Mouse (Mus musculus): ENCODE measurements around the gene Wdr90. TPM values are rescaled to one million over a fixed set of nuclear protein-coding genes. Genes with fewer than 3 reads are reported as not detected.

Wdr90 gene
- polyA plus RNA-seq, 1 experiment = not detected

DNA sequence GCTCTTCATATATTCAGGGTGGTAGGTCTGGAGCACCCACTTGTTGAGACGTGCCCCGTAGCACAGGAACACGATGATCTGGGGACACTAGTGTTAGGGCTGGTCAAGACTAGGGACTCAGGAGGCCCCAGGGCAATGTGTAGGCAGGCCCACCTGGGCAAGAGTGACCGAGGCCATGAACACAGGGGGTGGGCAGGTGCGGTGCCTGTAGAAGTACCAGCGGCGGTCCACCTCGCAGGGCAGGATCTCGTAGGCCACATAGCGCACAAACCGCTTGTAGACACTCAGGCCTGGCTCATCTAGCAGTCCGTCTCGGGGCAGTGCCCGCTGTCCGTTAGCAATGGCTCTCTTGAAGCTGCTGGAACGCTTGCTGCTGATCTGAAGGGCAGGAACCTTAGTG is 25.5 kb downstream of the Wdr90 start:
- whole genome bisulfite sequencing = 89% methylated on average over 16 of the region's 16 CpGs
- no peak for TF ChIP-seq POLR2A (IDR thresholded peaks at IDR 0.05; ENCODE audit: insufficient read depth, low read depth, low read length)
- no peak for TF ChIP-seq CTCF (IDR thresholded peaks at IDR 0.05; ENCODE audit: insufficient read depth, low read depth, low read length)
- Histone ChIP-seq H3K27ac (ENCODE audit: insufficient read depth, low read depth, low read length) (peak overlapping the region; percentile 74; the same call in 1 of the 2 replicates), H3K4me3 (ENCODE audit: insufficient read depth, low read depth, low read length) (peak overlapping the region; percentile 58), H3K4me1 (ENCODE audit: control insufficient read depth, insufficient read depth, low read length) (peaks cover 60% of the 10 kb centered on the region)

DNA sequence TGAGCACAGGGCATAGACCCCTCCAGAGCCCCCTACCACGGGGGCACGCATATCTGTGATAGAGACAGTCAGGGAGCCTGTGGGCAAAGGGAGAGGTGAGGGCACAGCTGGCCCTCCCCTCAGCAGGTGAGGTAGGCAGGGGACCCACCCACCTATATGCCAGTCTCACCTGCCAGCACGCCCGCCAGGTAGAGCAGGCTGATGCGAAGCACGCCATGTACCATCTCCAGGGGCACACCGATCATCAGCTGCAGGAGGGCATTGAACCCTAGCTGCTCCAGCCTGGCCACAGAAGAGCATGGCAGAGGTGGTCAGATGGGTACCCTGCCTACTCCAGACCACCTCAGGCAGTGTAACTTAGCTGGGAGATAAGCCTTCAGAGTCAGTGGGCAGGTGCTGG is 26.0 kb downstream of the Wdr90 start:
- H3K27ac ChIP-seq (ENCODE audit: insufficient read depth, low read depth, low read length) = no peak overlapping the region
- WGBS = 97% methylated on average over 7 of the region's 7 CpGs
- TF ChIP-seq CTCF (IDR thresholded peaks at IDR 0.05; ENCODE audit: insufficient read depth, low read depth, low read length) (no peak), POLR2A (IDR thresholded peaks at IDR 0.05; ENCODE audit: insufficient read depth, low read depth, low read length) (no peak)
- peaks cover 65% of the 10 kb centered on the region for H3K4me1 ChIP-seq (ENCODE audit: control insufficient read depth, insufficient read depth, low read length)
- H3K4me3 ChIP-seq (ENCODE audit: insufficient read depth, low read depth, low read length) = peak overlapping the region; percentile 81; the same call in 1 of the 2 replicates

DNA sequence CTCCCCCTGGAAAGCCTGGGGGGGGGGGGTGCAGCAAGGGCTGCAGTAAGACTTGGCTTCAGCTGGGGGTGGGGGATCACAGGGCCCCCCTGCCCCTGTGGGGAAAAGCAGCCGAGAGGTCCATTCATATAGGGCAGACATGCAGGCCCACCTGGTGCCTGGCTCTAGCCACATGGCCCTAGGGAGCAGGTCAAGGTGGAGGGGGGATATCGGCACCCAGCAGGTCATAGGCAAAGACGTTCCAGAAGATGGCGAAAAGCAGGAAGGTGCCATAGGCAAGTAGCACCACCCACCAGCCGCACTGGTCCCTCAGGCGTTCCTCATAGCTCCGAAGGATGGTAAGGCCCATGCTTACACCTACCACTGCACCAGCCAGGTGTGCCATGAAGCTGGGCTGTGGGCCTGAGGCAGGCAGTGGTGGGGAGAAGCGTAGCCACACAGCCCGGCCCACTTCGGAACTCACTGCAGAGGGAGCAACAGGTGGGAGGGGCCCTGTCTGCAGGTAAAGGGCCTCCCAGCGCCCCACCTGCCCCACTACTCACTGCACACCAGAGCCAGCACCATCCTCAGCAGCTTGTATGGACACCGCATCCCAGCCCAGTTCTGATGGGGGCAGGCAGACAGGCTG is 26.6 kb downstream of the Wdr90 start:
- Histone ChIP-seq H3K4me1 (ENCODE audit: control insufficient read depth, insufficient read depth, low read length) (peaks cover 67% of the 10 kb centered on the region), H3K27ac (ENCODE audit: insufficient read depth, low read depth, low read length) (no peak overlapping the region), H3K4me3 (ENCODE audit: insufficient read depth, low read depth, low read length) (peak overlapping the region; percentile 81)
- TF ChIP-seq CTCF (IDR thresholded peaks at IDR 0.05; ENCODE audit: insufficient read depth, low read depth, low read length) (no peak), POLR2A (IDR thresholded peaks at IDR 0.05; ENCODE audit: insufficient read depth, low read depth, low read length) (no peak)
- 80% methylated on average over 12 of the region's 12 CpGs for WGBS

DNA sequence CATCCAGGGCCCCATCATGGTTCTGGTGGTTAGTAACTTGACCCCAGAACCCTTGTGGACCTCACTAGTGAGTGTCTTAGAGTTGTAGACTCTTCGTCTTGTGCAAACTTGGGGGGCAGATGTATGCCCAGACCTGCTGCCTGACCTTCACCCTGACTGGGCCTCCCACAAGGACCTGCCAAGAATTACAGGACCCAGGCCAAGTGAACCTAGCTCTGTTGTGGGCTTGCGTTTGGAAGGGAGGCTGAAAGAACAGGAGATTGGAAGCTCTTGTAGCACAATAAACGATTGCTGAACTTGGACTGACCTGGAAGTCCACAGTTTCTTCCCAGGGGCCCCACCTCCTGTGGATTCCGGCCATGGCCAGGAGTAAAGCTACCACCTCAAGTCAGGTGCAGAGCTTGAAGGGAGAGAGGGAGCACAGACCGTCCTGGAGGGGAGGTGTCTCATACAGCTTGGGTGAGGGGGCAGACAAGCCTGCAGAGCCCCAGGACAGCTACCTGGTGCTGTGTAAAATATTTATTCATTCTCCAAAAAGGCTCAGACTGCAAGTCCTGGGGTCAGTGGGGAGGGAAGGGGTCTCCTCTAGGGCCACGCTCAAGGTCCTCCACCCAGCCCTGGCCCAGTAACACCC is 27.2 kb downstream of the Wdr90 start:
- WGBS = 26% methylated on average over 6 of the region's 6 CpGs
- TF ChIP-seq POLR2A (IDR thresholded peaks at IDR 0.05; ENCODE audit: insufficient read depth, low read depth, low read length) = no peak
- H3K27ac ChIP-seq (ENCODE audit: insufficient read depth, low read depth, low read length) = peak overlapping the region; percentile 97
- H3K4me3 ChIP-seq (ENCODE audit: insufficient read depth, low read depth, low read length) = peak overlapping the region; percentile 81
- peaks cover 69% of the 10 kb centered on the region for H3K4me1 ChIP-seq (ENCODE audit: control insufficient read depth, insufficient read depth, low read length)

DNA sequence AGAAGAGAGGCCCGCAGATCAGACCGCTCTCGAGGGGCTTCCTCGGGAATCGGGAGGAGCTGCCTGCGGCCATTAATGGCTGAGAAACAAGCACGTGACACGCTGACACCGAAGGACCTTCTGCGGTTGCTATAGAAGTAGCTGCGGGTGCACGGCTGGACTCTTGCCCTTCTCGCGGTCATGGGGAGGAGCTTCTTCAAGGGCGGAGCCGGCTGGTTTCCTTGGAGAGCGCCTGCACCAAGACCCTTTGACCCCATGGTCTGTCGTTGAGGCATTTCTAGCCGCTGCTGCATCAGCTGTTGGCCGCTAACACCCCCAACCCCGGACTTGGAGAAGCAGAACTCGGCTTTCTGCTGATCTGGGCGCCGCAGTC is 28.0 kb downstream of the Wdr90 start, which contains the start of gene Stub1:
Stub1 (minus strand) TSS at position 114 of the 373 bp plus-strand sequence.
- peak within 1 kb of the TSS; percentile 81 for H3K4me3 ChIP-seq (ENCODE audit: insufficient read depth, low read depth, low read length)
- H3K27ac ChIP-seq (ENCODE audit: insufficient read depth, low read depth, low read length) = peak within 1 kb of the TSS; percentile 97
- under 1% methylated on average over 24 of the region's 24 CpGs for WGBS
- no peak for TF ChIP-seq CTCF (IDR thresholded peaks at IDR 0.05; ENCODE audit: insufficient read depth, low read depth, low read length)
- TF ChIP-seq POLR2A (IDR thresholded peaks at IDR 0.05; ENCODE audit: insufficient read depth, low read depth, low read length) = no peak
- peaks cover 70% of the 10 kb centered on the region for H3K4me1 ChIP-seq (ENCODE audit: control insufficient read depth, insufficient read depth, low read length)

DNA sequence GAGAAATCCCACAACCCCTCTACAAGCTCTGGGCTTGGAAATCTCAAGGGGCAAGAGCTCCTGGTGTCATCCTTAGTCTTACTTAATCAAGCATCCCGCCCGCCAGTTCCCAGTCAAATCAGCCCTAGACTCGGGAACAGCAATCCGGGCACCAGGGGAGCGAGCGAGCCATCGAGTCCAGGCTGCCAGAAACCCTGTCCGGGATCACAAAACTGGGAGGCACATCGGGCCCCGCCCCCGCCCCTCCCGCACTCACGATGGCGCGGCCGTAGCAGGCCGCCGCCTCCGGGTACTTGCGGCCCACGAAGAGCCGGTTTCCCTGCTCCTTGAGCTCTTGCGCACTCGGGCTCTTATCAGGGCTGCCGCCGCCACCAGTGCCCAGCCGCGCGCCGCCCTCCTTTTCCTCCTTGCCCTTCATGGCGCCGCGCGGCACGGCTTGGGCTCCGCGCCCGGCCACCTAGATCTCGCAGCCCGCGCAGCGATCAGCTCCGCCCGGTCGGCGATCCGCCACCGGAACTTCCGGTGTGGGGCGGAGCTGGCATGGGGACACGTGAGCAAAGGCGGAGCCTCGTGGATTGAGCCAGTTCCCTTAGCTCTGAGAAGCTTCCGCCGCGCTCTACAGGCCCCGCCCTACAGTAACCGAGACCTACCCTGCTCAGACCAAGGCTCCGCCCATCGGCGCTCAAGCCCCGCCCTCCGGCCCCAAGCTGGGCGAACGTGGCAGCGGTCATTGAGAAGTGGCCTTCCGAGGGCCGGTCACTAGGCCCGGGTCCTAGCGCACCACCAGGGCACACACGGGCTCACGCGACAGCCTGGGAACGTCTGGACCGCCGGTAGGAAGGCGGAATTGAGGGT is 28.6 kb downstream of the Wdr90 start:
- H3K4me1 ChIP-seq (ENCODE audit: control insufficient read depth, insufficient read depth, low read length) = peaks cover 70% of the 10 kb centered on the region
- peak overlapping the region; percentile 97 for H3K27ac ChIP-seq (ENCODE audit: insufficient read depth, low read depth, low read length)
- TF ChIP-seq POLR2A (IDR thresholded peaks at IDR 0.05; ENCODE audit: insufficient read depth, low read depth, low read length) = peak; percentile 89
- no peak for TF ChIP-seq CTCF (IDR thresholded peaks at IDR 0.05; ENCODE audit: insufficient read depth, low read depth, low read length)
- peak overlapping the region; percentile 81 for H3K4me3 ChIP-seq (ENCODE audit: insufficient read depth, low read depth, low read length)
- WGBS = under 1% methylated on average over 76 of the region's 77 CpGs

DNA sequence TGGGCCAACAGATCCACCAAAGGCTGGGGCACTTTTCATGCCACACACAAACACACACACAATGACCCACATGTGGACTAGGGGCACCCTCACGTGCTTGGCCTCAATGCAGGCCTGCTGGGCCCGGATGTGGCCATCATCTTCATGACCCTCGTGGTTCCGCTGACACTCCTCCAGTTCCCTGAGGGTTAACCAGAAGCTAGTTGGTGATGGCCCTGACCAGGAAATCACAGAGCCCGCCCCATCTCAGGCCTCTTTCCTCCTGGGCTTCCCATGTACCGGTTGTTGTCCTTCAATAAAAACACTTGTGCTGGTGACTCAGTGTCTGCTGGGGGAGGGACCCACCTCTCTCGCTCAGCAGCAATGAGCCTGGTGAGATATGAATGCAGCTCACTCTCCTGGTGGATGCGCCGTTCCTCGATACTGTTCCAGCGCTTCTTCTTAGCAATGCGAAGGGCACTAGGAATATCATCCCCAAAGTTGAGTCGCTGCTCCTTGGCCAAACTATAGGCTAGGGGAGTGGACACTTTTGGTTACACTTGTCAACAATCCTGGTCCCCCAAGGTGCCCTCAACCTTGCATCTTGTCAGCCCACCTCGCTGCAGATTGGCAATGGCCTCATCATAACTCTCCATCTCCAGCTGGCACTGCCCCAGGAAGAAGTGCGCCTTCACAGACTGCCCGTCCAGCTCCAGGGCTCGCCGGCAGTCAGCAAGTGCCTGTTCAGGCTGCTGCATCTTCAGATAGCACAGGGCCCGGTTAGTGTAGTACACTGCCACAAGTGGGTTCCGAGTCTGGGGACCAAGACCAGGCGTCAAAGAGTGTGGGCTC is 29.6 kb downstream of the Wdr90 start:
- Histone ChIP-seq H3K27ac (ENCODE audit: insufficient read depth, low read depth, low read length) (no peak overlapping the region), H3K4me1 (ENCODE audit: control insufficient read depth, insufficient read depth, low read length) (peaks cover 73% of the 10 kb centered on the region), H3K4me3 (ENCODE audit: insufficient read depth, low read depth, low read length) (peak overlapping the region; percentile 76)
- WGBS = 43% methylated on average over 21 of the region's 21 CpGs
- TF ChIP-seq CTCF (IDR thresholded peaks at IDR 0.05; ENCODE audit: insufficient read depth, low read depth, low read length) (no peak), POLR2A (IDR thresholded peaks at IDR 0.05; ENCODE audit: insufficient read depth, low read depth, low read length) (no peak)

DNA sequence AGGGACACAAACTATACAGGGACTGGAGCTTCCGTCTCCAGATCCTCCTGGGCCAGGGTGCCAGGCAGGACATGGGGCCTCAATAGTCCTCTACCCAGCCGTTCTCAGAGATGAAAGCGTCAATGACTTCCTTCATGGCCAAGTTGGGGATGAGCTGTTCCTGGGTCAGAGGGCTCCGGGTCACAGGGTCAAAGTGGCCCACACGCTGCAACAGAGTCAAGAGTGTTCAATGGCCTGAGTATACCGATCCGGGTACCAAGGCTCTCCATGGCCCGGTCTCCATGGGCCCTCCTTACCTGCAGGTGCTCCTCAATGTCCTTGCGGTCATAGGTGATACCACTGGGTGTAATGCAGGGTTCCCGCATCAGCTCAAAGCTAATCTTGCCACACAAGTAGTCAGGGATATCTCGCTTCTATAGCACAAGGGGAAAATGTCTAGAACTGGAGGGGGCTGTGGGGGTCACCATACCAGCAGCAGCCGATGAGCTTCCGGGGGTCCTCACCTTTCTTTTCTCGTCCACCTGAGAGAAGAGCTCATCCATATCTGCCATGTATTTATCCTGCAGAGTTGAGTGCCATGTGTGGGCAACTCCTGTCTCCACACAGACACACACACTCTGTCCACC is 30.4 kb downstream of the Wdr90 start:
- Histone ChIP-seq H3K4me1 (ENCODE audit: control insufficient read depth, insufficient read depth, low read length) (peaks cover 72% of the 10 kb centered on the region), H3K4me3 (ENCODE audit: insufficient read depth, low read depth, low read length) (no peak overlapping the region), H3K27ac (ENCODE audit: insufficient read depth, low read depth, low read length) (no peak overlapping the region)
- 84% methylated on average over 14 of the region's 14 CpGs for WGBS
- no peak for TF ChIP-seq CTCF (IDR thresholded peaks at IDR 0.05; ENCODE audit: insufficient read depth, low read depth, low read length)
- TF ChIP-seq POLR2A (IDR thresholded peaks at IDR 0.05; ENCODE audit: insufficient read depth, low read depth, low read length) = no peak

All from olfactory bulb, adult 2 months (tissue).